Mouse (Mus musculus): ENCODE data around the gene Clmn.

DNA sequence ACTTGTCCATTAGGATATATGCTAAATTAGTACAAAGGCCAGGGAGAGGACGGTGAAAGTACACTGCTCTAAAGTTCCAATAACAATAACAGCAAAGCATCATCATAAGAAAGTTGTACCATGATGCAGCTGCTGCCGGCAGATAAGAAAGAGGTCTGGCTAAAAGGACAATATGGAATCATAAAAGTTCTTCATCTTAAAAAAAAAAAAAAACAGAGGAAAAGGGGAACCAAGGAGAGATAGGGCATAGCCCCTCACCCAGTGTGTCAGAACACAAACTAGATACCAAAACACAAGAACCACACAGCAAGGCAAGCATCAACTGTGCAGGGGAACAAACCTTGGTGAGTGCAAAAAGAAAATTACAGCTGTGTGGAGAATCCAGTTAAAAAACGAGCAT, 27.4 kb upstream of the Clmn start:
- no peak for TF ChIP-seq USF1 (IDR thresholded peaks at IDR 0.05; ENCODE audit: low read depth)
- no peak for TF ChIP-seq CEBPB (IDR thresholded peaks at IDR 0.05; ENCODE audit: low read depth)
- TF ChIP-seq MYOG (IDR thresholded peaks at IDR 0.05; ENCODE audit: control insufficient read depth, extremely low read depth, insufficient read length) = no peak
- no peak for TF ChIP-seq CTCF (IDR thresholded peaks at IDR 0.05; ENCODE audit: control insufficient read depth, insufficient read depth, insufficient read length)
